Mouse (Mus musculus) cortical plate, adult 2 months (tissue): ENCODE measurements around the gene Tas2r124. TPM values are rescaled to one million over a fixed set of nuclear protein-coding genes. Genes with fewer than 3 reads are reported as not detected.

Experiments
- H3K27ac ChIP-seq: fragments of 200-500 bp; 2 replicates; pipeline ENCODE4 v1.5.1; 2012; ENCODE audit warnings: low read length, control low read depth, inconsistent platforms; ENCODE audit not compliant: insufficient read depth
- H3K4me1 ChIP-seq: fragments of 200-500 bp; 2 replicates; pipeline ENCODE4 v1.6.1; 2011; ENCODE audit warnings: low read length; ENCODE audit not compliant: control insufficient read depth, insufficient read depth
- H3K4me3 ChIP-seq: fragments of 200-500 bp; 2 replicates; pipeline ENCODE4 v1.5.1; 2011; ENCODE audit warnings: mild to moderate bottlenecking, low read length, control low read depth; ENCODE audit not compliant: insufficient read depth
- CTCF ChIP-seq: fragments of 200-500 bp; IDR thresholded peaks from 2 replicates; pipeline ENCODE4 v1.5.1; 2011; ENCODE audit warnings: mild to moderate bottlenecking, control low read depth, low read length; ENCODE audit not compliant: insufficient read depth; ENCODE audit errors: extremely low read depth
- POLR2A ChIP-seq: fragments of 200-500 bp; IDR thresholded peaks from 2 replicates; pipeline ENCODE4 v1.6.1; 2011; ENCODE audit warnings: mild to moderate bottlenecking, low read length, control low read depth; ENCODE audit not compliant: insufficient read depth; ENCODE audit errors: extremely low read depth
- polyA plus RNA-seq: library from polyadenylated mRNA; depleted of rRNA; stranded (reverse); fragments of >200 nt; gene quantifications from 2 replicates; pipeline ENCODE4 v1.2.3, GENCODE M21; 2012; rRNA removed

Gene Tas2r124
- not detected in 2 replicates for polyA plus RNA-seq

DNA sequence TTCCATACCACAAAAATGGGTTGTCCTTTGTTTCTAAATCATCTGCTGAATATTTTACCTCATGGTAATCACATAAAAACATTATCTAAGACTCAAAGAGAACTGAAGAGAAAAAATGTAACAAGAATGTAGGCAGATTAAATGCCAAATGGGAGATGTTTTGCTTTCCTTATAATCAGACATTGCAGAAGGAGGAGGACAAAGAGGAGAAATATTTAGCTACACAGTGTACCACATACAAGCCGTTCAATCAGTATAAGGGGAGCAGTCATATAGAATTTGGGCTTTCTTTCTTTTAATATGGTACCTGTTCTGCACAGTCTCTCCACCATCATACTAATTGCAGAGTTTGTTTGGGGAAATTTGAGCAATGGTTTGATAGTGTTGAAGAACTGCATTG is at the start of gene Tas2r124:
Gene Tas2r124 (plus strand): TSS at position 301 of the 400 bp plus-strand sequence.
- Histone ChIP-seq H3K4me3 (no peak within 1 kb of the TSS), H3K27ac (no peak within 1 kb of the TSS), H3K4me1 (no peaks in the 10 kb centered on the region)
- no peak for TF ChIP-seq CTCF
- TF ChIP-seq POLR2A: no peak

DNA sequence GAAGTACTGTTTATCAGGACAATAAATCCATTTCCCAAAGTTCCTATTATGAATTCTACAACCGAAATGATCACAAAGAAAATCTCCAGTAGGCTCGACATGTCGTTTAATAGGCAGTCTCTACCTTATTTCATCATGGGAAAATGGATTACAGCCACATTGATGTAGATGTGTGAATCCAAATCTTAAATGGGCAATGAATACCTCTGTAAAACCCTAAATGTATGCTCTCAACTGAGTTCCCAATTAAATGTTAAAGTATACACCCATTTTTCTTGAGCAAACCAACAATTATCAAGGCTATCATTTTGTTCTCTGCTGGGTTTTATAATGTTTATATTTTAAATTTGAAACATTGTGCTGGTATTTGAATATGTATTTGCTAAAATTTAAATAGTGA is 42.7 kb upstream of the Tas2r124 start, which contains the start of gene Tas2r122:
Gene Tas2r122 (minus strand): TSS at position 101 of the 400 bp plus-strand sequence.
- Histone ChIP-seq H3K27ac (no peak within 1 kb of the TSS), H3K4me1 (no peaks in the 10 kb centered on the region), H3K4me3 (no peak within 1 kb of the TSS)
- TF ChIP-seq POLR2A (no peak), CTCF (no peak)

DNA sequence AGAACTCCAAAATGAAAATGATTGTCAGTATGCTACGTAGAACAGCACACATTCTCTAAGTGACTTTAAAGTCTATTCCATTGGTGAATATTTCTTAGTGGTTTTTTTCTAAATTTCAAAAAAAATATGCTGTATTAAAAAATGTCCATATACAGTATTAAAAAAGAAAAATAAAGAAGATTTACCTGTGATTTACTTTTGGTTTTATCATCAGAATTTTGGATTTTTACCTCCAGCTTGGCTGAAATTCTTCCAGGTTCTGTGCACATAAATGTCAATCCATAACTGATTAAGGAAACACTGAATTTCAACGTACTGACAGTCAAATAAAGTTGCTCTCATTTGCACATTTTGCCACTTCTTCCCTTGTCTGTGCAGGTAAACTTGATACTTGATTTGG is 16.6 kb upstream of the Tas2r124 start, which contains the start of gene Tas2r115:
Gene Tas2r115 (minus strand): TSS at position 101 of the 400 bp plus-strand sequence.
- no peaks in the 10 kb centered on the region for H3K4me1 ChIP-seq
- H3K4me3 ChIP-seq: no peak within 1 kb of the TSS
- H3K27ac ChIP-seq: no peak within 1 kb of the TSS
- TF ChIP-seq POLR2A (no peak), CTCF (no peak)

DNA sequence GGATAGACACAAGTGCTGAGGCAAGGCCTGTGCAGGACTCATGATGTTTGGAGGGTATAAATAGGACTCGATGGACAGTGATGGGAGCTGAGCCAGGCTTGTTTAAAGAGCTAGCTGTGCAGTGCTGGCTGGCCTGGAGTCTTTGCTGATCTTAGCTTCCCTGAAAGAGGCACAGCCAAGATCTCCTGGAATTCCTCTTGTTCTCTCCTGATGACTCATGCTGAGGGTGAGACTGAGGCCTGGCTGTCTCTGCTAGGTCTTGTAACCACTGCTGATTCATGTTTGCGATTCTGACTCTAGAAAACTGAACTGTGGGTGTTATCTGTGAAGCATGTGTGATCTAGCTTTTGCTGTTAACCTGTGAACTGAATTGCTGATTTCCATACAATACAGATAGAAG is 4.3 kb upstream of the Tas2r124 start:
- Histone ChIP-seq H3K4me3 (no peak overlapping the region), H3K27ac (no peak overlapping the region), H3K4me1 (no peaks in the 10 kb centered on the region)
- TF ChIP-seq CTCF: no peak
- TF ChIP-seq POLR2A: no peak

DNA sequence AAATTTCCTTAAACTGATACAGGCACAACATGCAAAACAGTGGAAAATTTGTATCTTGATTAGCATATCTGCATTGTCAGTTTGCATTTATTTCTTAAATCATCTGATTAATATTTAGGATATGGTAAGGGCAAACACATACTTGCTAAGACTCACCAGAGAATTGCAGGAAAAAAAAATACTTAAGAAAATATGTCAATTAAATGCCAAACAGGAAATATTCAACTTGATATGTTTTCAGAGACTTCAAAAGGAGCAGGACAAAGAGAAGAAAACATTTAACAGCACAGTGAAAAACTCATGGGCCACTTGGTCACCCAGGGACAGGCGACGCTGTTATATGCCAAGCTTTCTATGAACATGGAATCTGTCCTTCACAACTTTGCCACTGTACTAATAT is 7.3 kb downstream of the Tas2r124 start, which contains the start of gene Tas2r102:
Gene Tas2r102 (plus strand): TSS at position 301 of the 400 bp plus-strand sequence.
- no peak within 1 kb of the TSS for H3K4me3 ChIP-seq
- H3K4me1 ChIP-seq: no peaks in the 10 kb centered on the region
- no peak within 1 kb of the TSS for H3K27ac ChIP-seq
- TF ChIP-seq POLR2A (no peak), CTCF (no peak)

DNA sequence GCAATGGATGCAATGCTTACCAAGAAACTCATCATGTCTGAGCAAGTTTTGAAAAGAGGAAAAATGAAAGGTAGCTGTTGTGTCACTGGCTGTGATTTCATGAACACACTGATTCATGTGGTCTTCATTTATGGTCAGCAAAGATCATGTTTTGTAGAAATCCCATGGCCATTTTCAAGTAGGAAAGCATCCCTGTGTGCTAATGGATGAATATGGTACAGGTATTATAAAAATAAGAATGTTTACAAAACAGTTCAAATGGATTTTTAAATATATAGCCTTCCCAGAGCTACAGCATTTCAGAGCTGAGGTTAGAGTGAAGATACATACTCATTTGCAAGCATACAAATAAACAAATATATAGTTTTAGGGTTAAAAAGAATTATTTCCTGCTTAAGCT is 23.5 kb downstream of the Tas2r124 start, which contains the start of gene Tas2r136:
Gene Tas2r136 (minus strand): TSS at position 101 of the 400 bp plus-strand sequence.
- Histone ChIP-seq H3K4me3 (no peak within 1 kb of the TSS), H3K27ac (no peak within 1 kb of the TSS), H3K4me1 (no peaks in the 10 kb centered on the region)
- TF ChIP-seq CTCF (no peak), POLR2A (no peak)

DNA sequence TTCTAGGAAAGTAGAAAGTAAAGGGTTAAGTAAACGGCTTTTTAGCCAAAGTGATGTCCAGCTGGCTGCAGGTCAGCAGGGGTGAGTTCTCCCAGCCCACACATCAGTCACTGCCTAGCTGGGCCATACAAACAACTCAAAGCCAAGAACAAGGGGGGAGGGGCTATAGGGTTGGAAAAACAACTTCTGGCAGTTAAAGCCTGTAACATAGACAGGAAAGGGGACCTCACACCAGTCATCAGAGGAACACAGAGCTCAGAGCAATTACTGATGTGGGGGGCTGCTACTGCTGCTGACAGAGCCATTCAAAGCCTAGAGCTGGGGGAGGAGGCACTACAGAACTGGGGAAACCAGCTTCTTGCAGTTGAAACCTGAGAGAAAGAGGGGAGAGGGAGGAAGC is 40.9 kb downstream of the Tas2r124 start:
- H3K4me3 ChIP-seq: no peak overlapping the region
- H3K27ac ChIP-seq: no peak overlapping the region
- TF ChIP-seq POLR2A (no peak), CTCF (no peak)
- no peaks in the 10 kb centered on the region for H3K4me1 ChIP-seq

DNA sequence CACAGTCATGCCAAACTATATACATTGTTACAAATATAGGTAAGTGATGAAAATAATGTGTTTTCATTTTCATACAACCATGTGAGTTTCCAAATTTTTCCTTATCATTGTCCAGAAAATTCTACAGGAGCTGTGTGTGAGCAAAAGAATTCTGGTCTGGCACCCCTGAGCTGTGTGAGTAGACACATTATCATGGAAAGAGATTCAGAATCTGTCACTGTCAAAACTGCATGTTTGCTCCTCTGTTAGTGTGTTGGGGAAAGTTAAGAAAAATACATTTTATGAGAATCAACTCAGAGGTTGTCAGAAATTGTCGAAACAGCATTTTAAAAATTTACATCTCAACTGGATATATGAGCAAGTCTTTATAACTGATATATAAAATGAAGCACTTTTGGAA is 48.0 kb downstream of the Tas2r124 start, which contains the start of gene Tas2r117:
Gene Tas2r117 (plus strand): TSS at position 301 of the 400 bp plus-strand sequence.
- no peak for TF ChIP-seq CTCF
- no peak for TF ChIP-seq POLR2A
- Histone ChIP-seq H3K4me1 (no peaks in the 10 kb centered on the region), H3K27ac (no peak within 1 kb of the TSS), H3K4me3 (no peak within 1 kb of the TSS)

Other genes with a start within 250 kb of the Tas2r124 start
- not detected in 2 replicates for gene Prh1, start 184.9 kb upstream of the Tas2r124 start, polyA plus RNA-seq
- gene Prp2, start 158.8 kb upstream of the Tas2r124 start, polyA plus RNA-seq: not detected in 2 replicates
- gene A630073D07Rik, start 103.2 kb upstream of the Tas2r124 start, polyA plus RNA-seq: not detected in 2 replicates
- gene Tas2r120, start 97.8 kb upstream of the Tas2r124 start, polyA plus RNA-seq: not detected in 2 replicates
- gene Tas2r121, start 53.7 kb upstream of the Tas2r124 start, polyA plus RNA-seq: not detected in 2 replicates
- not detected in 2 replicates for gene Tas2r122, start 42.8 kb upstream of the Tas2r124 start, polyA plus RNA-seq
- gene Tas2r115, start 16.7 kb upstream of the Tas2r124 start, polyA plus RNA-seq: not detected in 2 replicates
- gene Tas2r102, start 7.4 kb downstream of the Tas2r124 start, polyA plus RNA-seq: not detected in 2 replicates
- not detected in 2 replicates for gene Tas2r136, start 23.4 kb downstream of the Tas2r124 start, polyA plus RNA-seq
- not detected in 2 replicates for gene Tas2r117, start 48.1 kb downstream of the Tas2r124 start, polyA plus RNA-seq
- gene Tas2r123, start 92.4 kb downstream of the Tas2r124 start, polyA plus RNA-seq: not detected in 2 replicates
- gene Tas2r116, start 100.7 kb downstream of the Tas2r124 start, polyA plus RNA-seq: not detected in 2 replicates
- not detected in 2 replicates for gene Tas2r110, start 113.3 kb downstream of the Tas2r124 start, polyA plus RNA-seq
- gene Tas2r113, start 138.3 kb downstream of the Tas2r124 start, polyA plus RNA-seq: not detected in 2 replicates
- gene Tas2r125, start 154.9 kb downstream of the Tas2r124 start, polyA plus RNA-seq: not detected in 2 replicates
- gene Tas2r129, start 196.4 kb downstream of the Tas2r124 start, polyA plus RNA-seq: not detected in 2 replicates
- gene Tas2r131, start 203.2 kb downstream of the Tas2r124 start, polyA plus RNA-seq: not detected in 2 replicates
- not detected in 2 replicates for gene Tas2r109, start 226.2 kb downstream of the Tas2r124 start, polyA plus RNA-seq